Mouse (Mus musculus): ENCODE data around the gene Znrf1.

DNA sequence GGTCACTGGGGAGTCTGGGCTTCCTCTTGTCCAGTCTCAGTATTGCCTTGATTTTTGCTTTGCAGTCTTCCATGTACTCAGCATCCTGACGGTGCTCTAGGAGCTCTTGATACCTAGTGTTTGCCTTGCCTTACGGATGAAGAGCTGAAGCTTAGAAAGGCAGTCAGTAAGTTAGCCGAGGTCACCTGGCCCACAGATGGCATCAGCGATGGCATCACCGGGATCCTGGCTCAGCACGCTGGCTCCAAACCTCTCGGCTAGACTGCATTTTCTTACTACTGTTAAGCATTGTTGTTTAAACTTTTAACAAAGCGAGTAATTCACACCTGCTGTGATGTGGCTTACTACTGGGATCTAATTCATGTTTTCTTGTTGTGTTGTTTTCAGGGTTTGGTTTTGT, 22.5 kb upstream of the Znrf1 start:
- no peak for TF ChIP-seq CTCF (IDR thresholded peaks at IDR 0.05; ENCODE audit: extremely low read depth, insufficient read length, insufficient replicate concordance, low read depth, low read length)
- no peak for TF ChIP-seq POLR2A (IDR thresholded peaks at IDR 0.05; ENCODE audit: low read depth, low read length)

Measured in small intestine, adult 2 months (tissue).